ENCODE assay signal across 29 mouse cellular contexts in genomic region chr4:40824505-40824904, GRCm38 (mm10). TPM values are rescaled to one million over a fixed set of nuclear protein-coding genes. Genes with fewer than 3 reads are reported as not detected.
A peak's percentile ranks its signal among the peaks of the same experiment; 100 is the strongest.
DNase-seq lines count a peak whose midpoint lies in the region; ATAC-seq lines count a peak whose summit lies in the region.
"Had no signal": no experiment of that assay in that cellular context is flagged by ENCODE, and none has a peak within 500 bp of the region (broad histone marks: within the 10 kb centered on the region; RNA-seq: fewer than 3 reads in every experiment).

No protein-coding gene starts in this region.

- no peak for ATAC-seq in kidney, embryonic 14.5 days (ENCODE audit: low FRiP score, low TSS enrichment)
- no peak for ATAC-seq in midbrain, embryonic 15.5 days (replicated peaks)

- H3K36me3 ChIP-seq in kidney, embryonic 14.5 days (ENCODE audit: control insufficient read depth, insufficient read depth, low read length), result peaks cover 20% of the 10 kb centered on the region; the same call in 1 of the 2 replicates
- H3K36me3 ChIP-seq in midbrain, embryonic 15.5 days (replicated peaks), result no peaks in the 10 kb centered on the region
- H3K36me3 ChIP-seq: neural tube, embryonic 12.5 days had no signal

- H3K9ac ChIP-seq in kidney, embryonic 14.5 days (ENCODE audit: low read depth, low read length), result no peak overlapping the region
- no peak overlapping the region for H3K9ac ChIP-seq in midbrain, embryonic 15.5 days
- H3K9ac ChIP-seq: embryonic facial prominence, embryonic 15.5 days; heart, embryonic 15.5 days; hindbrain, embryonic 14.5 days; limb, embryonic 15.5 days; liver, embryonic 15.5 days; lung, embryonic 15.5 days; neural tube, embryonic 12.5 days had no signal

- no peak overlapping the region for H3K4me3 ChIP-seq in kidney, embryonic 14.5 days (ENCODE audit: low read length)
- H3K4me3 ChIP-seq in midbrain, embryonic 15.5 days, result no peak overlapping the region
- H3K4me3 ChIP-seq: embryonic facial prominence, embryonic 15.5 days; heart, embryonic 15.5 days; left cerebral cortex, adult 2 months; limb, embryonic 15.5 days; liver, embryonic 15.5 days; lung, embryonic 15.5 days; neural tube, embryonic 12.5 days had no signal

- DNase-seq in kidney, postnatal 14 days, result no peak
- peak; percentile 47 for DNase-seq in T-cell, adult 2 months (ENCODE audit: low spot score)
- peak; percentile 51 for DNase-seq in induced T-regulatory cell, adult 2 months (ENCODE audit: low read depth)
- DNase-seq in natural killer cell, adult 2 months (ENCODE audit: low spot score in 2 of 2), result peak; percentile 20 to 34
- DNase-seq in left cerebral cortex, adult 18-20 months (ENCODE audit: low spot score in 2 of 2), result no peak
- no peak for DNase-seq in cerebellum, adult 9-10 months
- DNase-seq: adrenal gland, adult 2 months; cerebellum, adult 11-12 months; cerebellum, postnatal 25 days; gastrocnemius, postnatal 25 days; heart, postnatal 4 days; kidney, adult 9 months; kidney, postnatal 4 days; layer of hippocampus, adult 9-11 months; left cerebral cortex, postnatal 4 days; lung, postnatal 36 days; right cerebral cortex, postnatal 14 days; spleen, adult 18-20 months had no signal

- H3K4me2 ChIP-seq in kidney, embryonic 14.5 days (replicated peaks; ENCODE audit: low read depth, low read length), result no peak overlapping the region
- H3K4me2 ChIP-seq in midbrain, embryonic 15.5 days, result no peak overlapping the region
- H3K4me2 ChIP-seq: embryonic facial prominence, embryonic 15.5 days; heart, embryonic 15.5 days; hindbrain, embryonic 14.5 days; limb, embryonic 15.5 days; liver, embryonic 15.5 days; lung, embryonic 15.5 days; midbrain, embryonic 11.5 days; neural tube, embryonic 12.5 days had no signal

- H3K4me1 ChIP-seq in kidney, embryonic 14.5 days (ENCODE audit: control insufficient read depth, insufficient read depth, low read length), result peaks cover 10% of the 10 kb centered on the region; the same call in 1 of the 2 replicates
- H3K4me1 ChIP-seq in midbrain, embryonic 15.5 days, result no peaks in the 10 kb centered on the region
- H3K4me1 ChIP-seq: embryonic facial prominence, embryonic 15.5 days; limb, embryonic 15.5 days; neural tube, embryonic 12.5 days had no signal

- 92% methylated on average over 7 of the region's 7 CpGs for WGBS in kidney, embryonic 14.5 days
- WGBS in midbrain, embryonic 15.5 days, result 93% methylated on average over 7 of the region's 7 CpGs

- H3K9me3 ChIP-seq in kidney, embryonic 14.5 days (ENCODE audit: control insufficient read depth, low read length), result no peaks in the 10 kb centered on the region
- no peaks in the 10 kb centered on the region for H3K9me3 ChIP-seq in midbrain, embryonic 15.5 days
- H3K9me3 ChIP-seq: embryonic facial prominence, embryonic 15.5 days; heart, embryonic 15.5 days; limb, embryonic 15.5 days; liver, embryonic 15.5 days; lung, embryonic 15.5 days; neural tube, embryonic 12.5 days had no signal

- no peaks in the 10 kb centered on the region for H3K27me3 ChIP-seq in kidney, embryonic 14.5 days (ENCODE audit: control insufficient read depth, insufficient read depth, low read length)
- no peaks in the 10 kb centered on the region for H3K27me3 ChIP-seq in midbrain, embryonic 15.5 days (replicated peaks)
- H3K27me3 ChIP-seq: embryonic facial prominence, embryonic 15.5 days; heart, embryonic 15.5 days; limb, embryonic 15.5 days; liver, embryonic 15.5 days; lung, embryonic 15.5 days; neural tube, embryonic 12.5 days had no signal

- peak overlapping the region; percentile 51 for H3K27ac ChIP-seq in kidney, embryonic 14.5 days (ENCODE audit: low read depth, low read length)
- H3K27ac ChIP-seq in midbrain, embryonic 15.5 days, result no peak overlapping the region
- H3K27ac ChIP-seq: embryonic facial prominence, embryonic 15.5 days; heart, embryonic 15.5 days; hindbrain, embryonic 14.5 days; left cerebral cortex, adult 2 months; limb, embryonic 15.5 days; liver, embryonic 15.5 days; lung, embryonic 15.5 days; neural tube, embryonic 12.5 days had no signal

RNA-seq across cellular contexts. Expression of gene B4galt1, which starts 29.3 kb away (rescaled TPM):
- 36.0 and 45.8 TPM in 2 replicates for polyA plus RNA-seq in kidney, embryonic 14.5 days (2014; fragmentation: Nextera tagmentation; extraction: Ambion mirVana)
- 1 to 10 TPM; 4.7 to 5.4 TPM for total RNA-seq in left cerebral cortex, adult 18-20 months (2021)
- polyA plus RNA-seq in midbrain, embryonic 15.5 days (2015; fragmentation: Nextera tagmentation; extraction: Ambion mirVana), result 7.5 and 7.8 TPM in 2 replicates

Comparison
In these comparisons a context has a peak if more than half of its experiments do, and no peak if none do; other contexts are left out.
1. DNase-seq: peak in T-cell, adult 2 months (single experiment), induced T-regulatory cell, adult 2 months (single experiment) and natural killer cell, adult 2 months (2 of 2); none in kidney, postnatal 14 days (single experiment), left cerebral cortex, adult 18-20 months (0 of 2) and cerebellum, adult 9-10 months (single experiment).